Mouse (Mus musculus): ENCODE measurements around the gene Amer3. TPM values are rescaled to one million over a fixed set of nuclear protein-coding genes. Genes with fewer than 3 reads are reported as not detected.

Amer3 gene
- polyA plus RNA-seq, 1 experiment: not detected

- no peak for DNase-seq
- Histone ChIP-seq H3K27me3 (ENCODE audit: control insufficient read depth, insufficient read depth, low read length) (no peaks in the 10 kb centered on the region), H3K4me1 (replicated peaks; ENCODE audit: control insufficient read depth, insufficient read depth, low read length) (no peaks in the 10 kb centered on the region), H3K36me3 (ENCODE audit: control insufficient read depth, insufficient read depth, low read length) (no peaks in the 10 kb centered on the region), H3K4me3 (ENCODE audit: control insufficient read depth, insufficient read depth, low read length) (no peak overlapping the region), H3K27ac (ENCODE audit: control insufficient read depth, insufficient read depth, low read length) (no peak overlapping the region)
- no peak for TF ChIP-seq CTCF (IDR thresholded peaks at IDR 0.05; ENCODE audit: borderline replicate concordance, control insufficient read depth, extremely low read depth, insufficient read depth, low read length, poor library complexity)
- no peak for TF ChIP-seq POLR2A (IDR thresholded peaks at IDR 0.05; ENCODE audit: control insufficient read depth, extremely low read depth, insufficient read depth, low read length, poor library complexity)
- 89% methylated on average over 18 of the region's 18 CpGs for WGBS
These were observed 56.3 kb downstream of the Amer3 start for GRCm38 (mm10) chr1:34635711-34636110.

Other genes starting within 250 kb of the Amer3 start
- 29.6 and 35.1 TPM in 2 replicates for gene Ccdc115, start 140.0 kb upstream of the Amer3 start, polyA plus RNA-seq (2012; rRNA removed)
- 74.7 and 76.7 TPM in 2 replicates for gene Imp4, start 139.8 kb upstream of the Amer3 start, polyA plus RNA-seq (2012; rRNA removed)
- 705 and 801 TPM in 2 replicates for gene Ptpn18, start 119.9 kb upstream of the Amer3 start, polyA plus RNA-seq (2012; rRNA removed)
- 0.10 and 0.35 TPM in 2 replicates for gene Prss39, start 81.2 kb upstream of the Amer3 start, polyA plus RNA-seq (2012; rRNA removed)
- gene Cfc1, start 44.0 kb upstream of the Amer3 start, polyA plus RNA-seq (2012; rRNA removed): 0.20 TPM in 1 of 2 replicates, not detected in the other
- not detected in 2 replicates for gene Prss40, start 18.7 kb upstream of the Amer3 start, polyA plus RNA-seq (2012; rRNA removed)